Mouse (Mus musculus) erythroid progenitor cell, adult 5-6 weeks (primary cell): ENCODE measurements around the gene Apoe. TPM values are rescaled to one million over a fixed set of nuclear protein-coding genes. Genes with fewer than 3 reads are reported as not detected.

Experiments
- ATAC-seq: replicated peaks from 2 replicates; pipeline ENCODE4 v1.8.0; 2016; ENCODE audit warnings: moderate number of reproducible peaks, mild to moderate bottlenecking, moderate TSS enrichment, inconsistent platforms; ENCODE audit not compliant: poor library complexity, low FRiP score, severe bottlenecking
- total RNA-seq, 2 experiments: library from RNA; stranded (forward) in 1 of 2; stranded (reverse) in 1 of 2; fragments of 150-400 nt in 1 of 2; fragments of 186-747, 209-891 nt in 1 of 2; gene quantifications; 2 replicates each; pipeline versions ENCODE4 v1.2.3 to v1.2.4; 2015 to 2017; ENCODE audit warnings: low replicate concordance in 2 of 2

Gene Apoe
- total RNA-seq, 2 experiments from 2014 or later: 49.9 to 260 TPM

- ATAC-seq: no peak
Measured at GRCm38 (mm10) chr7:19717346-19717745, 18.4 kb upstream of the Apoe start.

GRCm38 (mm10) chr7:19716822-19717221 lies 17.8 kb upstream of the Apoe start:
- ATAC-seq: no peak

DNA sequence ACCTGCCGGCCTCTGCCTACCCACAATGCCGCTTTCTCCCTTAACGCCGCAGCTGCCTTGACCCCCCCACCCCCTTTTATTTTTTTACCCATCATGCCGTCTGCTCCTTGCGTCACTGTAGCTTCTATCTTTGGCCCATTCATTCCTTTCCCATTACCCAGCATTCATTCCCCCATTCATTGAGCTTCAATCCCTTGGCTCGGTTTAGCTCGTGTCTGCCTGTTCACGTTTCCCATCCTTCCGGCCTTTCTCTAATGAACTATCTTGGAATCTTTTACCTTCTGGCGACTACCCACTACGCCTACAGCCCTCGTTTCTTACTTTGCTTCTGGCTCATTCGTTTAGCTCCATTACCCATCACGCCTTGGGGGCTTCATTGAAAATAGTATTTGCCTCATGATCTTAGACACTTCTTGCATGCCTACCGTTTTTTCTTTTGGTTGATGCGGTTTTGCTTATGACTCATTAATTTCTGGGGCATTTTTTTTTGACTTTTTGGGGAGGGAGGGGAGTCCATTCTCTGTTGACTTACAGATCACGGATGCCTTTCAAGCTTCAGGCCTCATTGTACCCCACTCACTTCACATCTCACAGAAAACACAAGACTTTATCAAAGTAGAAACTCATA lies 17.2 kb upstream of the Apoe start:
- peak; percentile 28 for ATAC-seq

DNA sequence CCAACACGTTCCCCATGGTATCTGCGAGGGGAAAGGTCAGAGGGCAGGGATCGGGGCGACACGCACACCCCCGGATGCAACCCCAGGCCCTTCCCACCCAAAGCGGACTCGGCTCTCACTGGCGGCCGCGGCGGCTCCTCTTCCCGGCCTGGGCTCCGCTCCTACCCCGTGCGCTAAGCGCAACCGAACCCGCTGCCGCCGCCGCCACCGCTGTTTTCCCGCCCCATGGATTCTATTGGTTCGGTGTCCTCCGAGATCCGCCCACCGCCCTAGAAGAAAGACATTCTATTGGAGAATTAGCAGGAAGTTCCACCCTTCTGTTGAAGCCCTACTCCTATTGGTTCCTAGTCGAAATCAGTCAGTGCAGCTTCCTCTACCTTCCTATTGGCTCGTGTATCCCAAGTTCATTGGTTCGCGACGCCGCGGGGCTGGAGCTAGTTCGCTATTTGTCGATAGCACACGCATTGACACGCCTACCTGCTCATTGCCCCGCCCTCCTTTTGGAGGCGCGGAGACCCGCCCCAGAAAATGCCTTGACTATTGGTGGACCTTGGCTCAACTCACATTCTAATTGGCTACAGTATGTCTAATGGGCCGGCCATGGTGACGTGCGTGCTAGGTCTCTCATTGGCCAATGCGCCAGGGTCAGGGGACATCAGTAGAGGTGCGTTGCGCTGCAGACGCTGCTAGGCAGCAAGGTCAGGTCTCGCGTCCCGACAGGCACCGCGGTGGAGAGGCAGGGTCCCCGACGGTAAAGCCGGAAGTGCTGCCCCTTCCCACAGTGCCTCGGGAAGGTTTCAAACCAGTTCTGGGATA lies 16.5 kb upstream of the Apoe start, which contains the start of gene Tomm40:
TSS of gene Tomm40 (minus strand) at position 200 of the 816 bp plus-strand sequence.
- peak; percentile 92 for ATAC-seq

- no peak for ATAC-seq
Measured at GRCm38 (mm10) chr7:19714836-19715235, 15.8 kb upstream of the Apoe start.

DNA sequence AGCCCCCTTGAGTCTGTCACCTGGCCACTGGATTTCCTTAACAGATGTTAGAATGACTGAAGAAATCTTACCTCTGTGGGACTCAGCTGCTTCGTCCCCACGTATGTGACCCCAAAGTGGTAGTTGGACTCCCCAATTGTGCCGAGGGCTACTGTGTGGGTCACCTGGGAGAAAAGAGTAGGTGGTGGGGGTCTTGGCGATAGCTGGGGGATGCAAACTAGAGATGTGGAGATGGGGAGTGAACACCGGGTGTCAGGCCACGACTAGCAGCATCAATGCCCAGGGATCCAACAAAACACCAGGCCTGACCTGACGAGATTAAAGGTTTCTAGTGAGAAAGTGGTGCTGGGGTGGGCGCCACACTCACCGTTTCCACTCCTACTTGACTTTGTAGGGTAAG lies 14.6 kb upstream of the Apoe start:
- ATAC-seq: no peak

DNA sequence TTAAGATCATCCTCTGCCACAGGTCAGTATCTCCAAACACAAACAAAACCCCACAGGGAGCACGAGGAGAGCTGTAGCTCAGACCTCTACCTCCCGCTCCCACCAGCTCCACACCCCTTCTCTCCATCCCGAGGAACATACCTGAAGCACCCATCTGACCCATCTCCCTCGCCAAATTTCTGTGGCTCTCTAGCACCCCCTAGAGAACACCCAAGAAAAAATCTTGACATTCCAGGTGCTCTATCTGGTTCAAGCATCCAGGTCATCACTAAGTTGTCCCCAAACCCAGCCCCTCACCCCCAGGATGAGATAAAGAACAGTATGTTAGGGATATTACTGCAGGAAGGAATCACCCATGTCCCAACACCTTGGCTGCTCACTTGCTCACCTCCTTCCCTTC lies 14.2 kb upstream of the Apoe start:
- no peak for ATAC-seq

DNA sequence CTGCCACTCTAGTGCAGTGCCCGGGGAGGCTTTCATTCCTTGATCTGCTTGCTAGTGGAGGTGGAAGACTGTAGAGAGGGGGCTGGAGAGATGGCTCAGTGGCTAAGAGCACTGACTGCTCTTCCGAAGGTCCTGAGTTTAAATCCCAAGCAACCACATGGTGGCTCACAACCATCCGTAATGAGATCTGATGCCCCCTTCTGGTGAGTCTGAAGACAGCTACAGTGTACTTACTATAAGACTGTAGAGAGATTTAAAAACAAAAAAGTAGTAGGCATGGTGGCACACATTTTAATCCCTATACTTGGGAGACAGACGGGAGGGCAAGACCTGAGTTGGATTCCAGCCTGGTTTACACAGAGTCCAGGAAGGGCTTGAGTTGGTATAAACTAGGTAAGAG lies 13.4 kb upstream of the Apoe start:
- no peak for ATAC-seq

GRCm38 (mm10) chr7:19710650-19711049 lies 11.7 kb upstream of the Apoe start:
- no peak for ATAC-seq

GRCm38 (mm10) chr7:19705271-19705670 lies 6.3 kb upstream of the Apoe start:
- no peak for ATAC-seq

DNA sequence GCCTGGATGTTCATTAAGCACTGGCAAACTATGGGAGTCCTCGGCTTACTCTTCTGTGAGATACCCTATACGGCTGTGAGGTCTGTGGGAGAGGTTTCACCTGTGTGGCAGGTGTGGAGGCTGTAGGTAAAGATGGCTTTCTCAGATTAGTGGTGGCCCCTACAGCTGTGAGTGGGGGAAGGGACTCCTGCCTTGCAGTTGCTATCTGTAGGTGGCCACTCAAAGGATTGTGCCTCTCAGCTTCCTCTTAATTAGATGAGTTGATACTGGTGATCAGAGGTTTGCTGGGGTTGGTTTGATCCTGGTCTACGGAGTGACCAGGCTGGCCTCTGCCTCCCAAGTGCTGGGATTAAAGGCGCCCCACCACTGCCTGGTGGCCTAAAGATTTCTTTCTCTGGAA lies 5.5 kb upstream of the Apoe start:
- ATAC-seq: no peak

DNA sequence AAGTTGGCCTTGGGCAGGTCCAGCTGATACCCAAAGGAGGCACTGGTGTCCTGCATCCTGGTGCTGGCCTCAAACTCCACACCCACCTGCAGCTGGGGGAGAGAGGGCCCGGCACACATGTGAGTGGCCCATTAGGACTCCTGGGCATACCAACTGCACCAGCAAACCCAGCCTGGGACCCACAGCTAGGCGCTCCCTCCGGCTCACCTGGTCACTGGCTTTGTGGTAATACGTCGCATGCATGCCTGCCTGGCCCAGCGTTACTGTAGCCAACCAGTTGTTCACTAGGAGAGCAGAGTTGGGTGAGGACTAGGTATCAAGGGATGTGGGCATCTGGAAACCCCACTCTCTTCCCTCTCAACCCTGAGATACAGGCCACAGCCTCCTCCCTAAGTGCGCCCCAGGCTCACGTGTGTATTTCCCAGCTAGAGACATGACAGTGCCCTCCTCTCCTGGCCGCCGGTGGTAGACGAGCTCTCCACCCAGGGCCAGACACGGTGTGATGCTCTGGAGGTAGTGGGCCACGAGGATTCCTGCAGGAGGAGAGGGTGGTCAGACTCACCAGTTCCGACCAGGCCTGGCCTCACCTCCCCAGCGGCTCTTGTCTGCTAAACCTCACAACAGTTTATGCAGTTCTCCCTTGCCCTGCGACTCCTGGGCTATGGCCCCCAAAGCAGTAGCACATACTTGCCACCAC lies 4.0 kb upstream of the Apoe start:
- no peak for ATAC-seq

DNA sequence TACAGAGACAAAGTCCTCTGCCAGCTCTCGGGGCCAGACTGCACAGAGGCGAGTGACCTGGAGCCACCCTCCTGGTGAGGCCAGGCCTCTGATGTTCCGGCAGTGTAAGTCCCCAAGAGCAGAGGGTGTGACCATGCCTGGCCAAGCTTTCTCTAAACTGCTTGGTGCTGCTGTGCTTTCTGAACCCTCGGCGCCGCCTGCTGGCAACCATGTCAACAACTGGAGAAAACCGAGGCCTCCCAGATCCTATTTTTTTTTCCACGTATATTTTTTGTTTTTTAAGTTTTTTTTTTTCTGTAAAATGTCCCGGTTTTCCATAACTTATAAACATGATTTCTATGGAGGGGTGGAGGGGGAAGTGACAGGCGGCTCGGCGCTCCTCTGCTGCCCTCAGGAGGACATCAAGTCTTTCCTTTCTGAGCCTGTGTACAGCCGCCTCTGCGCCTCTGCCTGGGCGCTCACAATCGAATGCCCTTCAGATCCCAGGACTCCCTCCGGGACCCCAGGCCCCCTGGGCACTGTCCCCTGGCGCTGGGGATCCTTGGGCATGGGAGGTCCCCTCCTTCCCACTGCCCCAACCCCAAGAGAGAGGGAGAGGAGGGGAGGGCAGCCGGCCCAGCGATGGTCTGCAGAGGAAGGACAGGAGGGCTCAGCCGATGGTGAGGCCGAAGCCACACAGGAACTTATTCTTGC lies 2.2 kb upstream of the Apoe start:
- no peak for ATAC-seq

DNA sequence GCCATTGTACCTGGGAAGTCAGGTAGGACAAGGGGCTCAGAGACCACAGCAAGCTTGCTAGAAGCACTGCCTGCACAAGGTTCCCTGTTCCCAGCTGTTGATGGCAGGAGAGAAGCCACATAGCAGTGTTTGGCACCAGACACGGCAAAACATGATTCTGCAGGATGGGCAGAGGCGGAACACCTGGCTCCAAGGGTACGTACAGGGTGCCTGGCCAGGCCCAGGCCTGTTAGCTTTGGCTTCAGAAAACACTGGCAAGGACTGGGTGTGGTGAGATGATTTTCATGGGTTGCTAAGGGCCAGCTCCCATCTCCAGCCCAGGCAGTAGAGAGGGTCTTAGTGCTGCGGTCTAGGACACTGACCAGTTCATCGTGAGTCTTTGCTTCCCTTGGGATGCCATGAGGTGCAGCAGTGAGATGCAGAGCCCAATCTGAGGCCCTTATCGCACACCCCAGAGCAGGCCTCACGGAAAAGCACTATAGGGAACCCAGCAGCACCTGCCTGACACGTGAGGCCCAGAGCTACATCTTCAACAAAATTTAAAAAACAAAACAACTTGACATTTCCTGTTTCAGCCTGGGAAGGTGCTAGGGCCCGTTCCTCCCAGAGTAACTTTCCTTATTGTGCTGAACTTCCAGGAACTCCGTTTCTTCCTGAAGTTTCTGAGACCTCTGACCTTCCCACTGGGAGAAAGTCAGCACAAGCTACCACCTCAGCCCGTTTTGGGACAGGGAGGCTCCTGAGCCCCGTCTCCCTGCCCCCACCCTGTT lies 1.5 kb upstream of the Apoe start:
- no peak for ATAC-seq

DNA sequence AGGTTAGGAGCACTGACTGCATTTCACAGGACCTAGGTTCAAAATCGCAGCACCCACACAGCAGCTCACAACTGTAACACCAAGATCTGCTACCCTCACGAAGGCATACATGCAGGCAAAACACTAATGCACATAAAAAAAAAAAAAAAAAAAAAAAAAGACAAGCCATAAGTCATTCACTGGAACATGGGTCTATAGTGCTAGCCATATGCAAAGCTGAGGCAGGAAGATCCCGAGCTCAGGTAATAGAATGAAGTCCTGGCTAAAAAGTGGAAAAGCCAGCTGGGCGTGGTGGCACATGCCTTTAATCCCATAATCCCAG lies 800 bp upstream of the Apoe start:
- no peak for ATAC-seq

GRCm38 (mm10) chr7:19697949-19698906 lies 760 bp downstream of the Apoe start:
- ATAC-seq: no peak

DNA sequence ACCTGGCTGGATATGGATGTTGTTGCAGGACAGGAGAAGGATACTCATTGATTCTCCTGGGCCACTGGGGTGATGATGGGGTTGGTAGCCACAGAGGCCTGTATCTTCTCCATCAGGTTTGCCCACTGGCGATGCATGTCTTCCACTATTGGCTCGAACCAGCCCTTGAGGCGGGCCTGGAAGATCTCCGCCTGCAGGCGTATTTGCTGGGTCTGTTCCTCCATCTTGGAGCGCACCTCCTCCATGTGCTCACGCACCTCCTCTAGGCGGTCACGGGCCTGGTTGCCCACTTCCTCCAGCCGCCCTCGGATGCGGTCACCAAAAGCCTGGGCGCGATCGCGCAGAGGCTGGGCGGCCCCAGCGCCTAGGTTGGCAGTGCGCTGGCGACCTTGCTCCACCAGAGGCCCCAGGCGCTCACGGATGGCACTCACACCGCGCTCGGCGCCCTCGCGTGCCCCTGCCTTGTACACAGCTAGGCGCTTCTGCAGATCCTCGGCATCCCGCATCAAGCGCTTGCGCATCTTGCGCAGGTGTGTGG lies 2.6 kb downstream of the Apoe start:
- ATAC-seq: no peak

GRCm38 (mm10) chr7:19695881-19696280 lies 3.1 kb downstream of the Apoe start:
- ATAC-seq: no peak
